Mouse (Mus musculus): ENCODE measurements around the gene Fahd2a. TPM values are rescaled to one million over a fixed set of nuclear protein-coding genes. Genes with fewer than 3 reads are reported as not detected.
A peak's percentile ranks its signal among the peaks of the same experiment; 100 is the strongest.

Gene Fahd2a
- total and polyA plus RNA-seq, 2 experiments from 2014 or later = 29.4 to 34.0 TPM

GRCm38 (mm10) chr2:127435554-127435953, 8.8 kb downstream of the Fahd2a start:
- H3K4me3 ChIP-seq (ENCODE audit: low read length) = no peak overlapping the region
- ATAC-seq (no peak), DNase-seq (ENCODE audit: low spot score) (no peak)
- H3K27ac ChIP-seq = no peak overlapping the region
- no peaks in the 10 kb centered on the region for H3K27me3 ChIP-seq (ENCODE audit: insufficient read depth, low read length)
- no peak for TF ChIP-seq CTCF (IDR thresholded peaks at IDR 0.05; ENCODE audit: low read depth)
- 93% methylated on average over 2 of the region's 2 CpGs for WGBS
- H3K9ac ChIP-seq (replicated peaks; ENCODE audit: low read length) = no peak overlapping the region
- no peaks in the 10 kb centered on the region for H3K9me3 ChIP-seq (ENCODE audit: low read length)
- H3K4me2 ChIP-seq (ENCODE audit: low read depth, low read length) = no peak overlapping the region
- H3K36me3 ChIP-seq (ENCODE audit: insufficient read depth, low read length) = peaks cover 11% of the 10 kb centered on the region
- H3K4me1 ChIP-seq (ENCODE audit: insufficient read depth, low read length) = no peaks in the 10 kb centered on the region

GRCm38 (mm10) chr2:127435135-127435534, 9.2 kb downstream of the Fahd2a start:
- DNase-seq (ENCODE audit: low spot score) (peak; percentile 20), ATAC-seq (no peak)
- WGBS = 46% methylated on average over 2 of the region's 2 CpGs
- Histone ChIP-seq H3K4me1 (ENCODE audit: insufficient read depth, low read length) (no peaks in the 10 kb centered on the region), H3K27ac (no peak overlapping the region), H3K9ac (replicated peaks; ENCODE audit: low read length) (no peak overlapping the region), H3K4me2 (ENCODE audit: low read depth, low read length) (no peak overlapping the region), H3K27me3 (ENCODE audit: insufficient read depth, low read length) (no peaks in the 10 kb centered on the region), H3K9me3 (ENCODE audit: low read length) (no peaks in the 10 kb centered on the region), H3K36me3 (ENCODE audit: insufficient read depth, low read length) (peaks cover 11% of the 10 kb centered on the region), H3K4me3 (ENCODE audit: low read length) (no peak overlapping the region)
- peak; percentile 60 for TF ChIP-seq CTCF (IDR thresholded peaks at IDR 0.05; ENCODE audit: low read depth)

- Histone ChIP-seq H3K4me1 (ENCODE audit: insufficient read depth, low read length) (no peaks in the 10 kb centered on the region), H3K36me3 (ENCODE audit: insufficient read depth, low read length) (peaks cover 5% of the 10 kb centered on the region), H3K27me3 (ENCODE audit: insufficient read depth, low read length) (no peaks in the 10 kb centered on the region), H3K4me3 (ENCODE audit: low read length) (no peak overlapping the region), H3K27ac (no peak overlapping the region), H3K9me3 (ENCODE audit: low read length) (no peaks in the 10 kb centered on the region), H3K9ac (replicated peaks; ENCODE audit: low read length) (no peak overlapping the region), H3K4me2 (ENCODE audit: low read depth, low read length) (no peak overlapping the region)
- ATAC-seq (peak; percentile 21; the same call in 1 of the 2 replicates), DNase-seq (ENCODE audit: low spot score) (no peak)
- peak; percentile 6; the same call in 1 of the 2 replicates for TF ChIP-seq CTCF (IDR thresholded peaks at IDR 0.05; ENCODE audit: low read depth)
- WGBS = 85% methylated on average over 9 of the region's 9 CpGs
Measured at GRCm38 (mm10) chr2:127433487-127434295, 10.7 kb downstream of the Fahd2a start.

GRCm38 (mm10) chr2:127430238-127430637, 14.1 kb downstream of the Fahd2a start:
- H3K4me3 ChIP-seq (ENCODE audit: low read length) = no peak overlapping the region
- no peak overlapping the region for H3K4me2 ChIP-seq (ENCODE audit: low read depth, low read length)
- ATAC-seq (no peak), DNase-seq (ENCODE audit: low spot score) (peak; percentile 74)
- H3K36me3 ChIP-seq (ENCODE audit: insufficient read depth, low read length) = 0 out of 2 replicates have a peak, but pooled peaks cover 5% of the 10 kb centered on the region
- no peaks in the 10 kb centered on the region for H3K4me1 ChIP-seq (ENCODE audit: insufficient read depth, low read length)
- 17% methylated on average over 3 of the region's 3 CpGs for WGBS
- H3K9ac ChIP-seq (replicated peaks; ENCODE audit: low read length) = no peak overlapping the region
- peak; percentile 87 for TF ChIP-seq CTCF (IDR thresholded peaks at IDR 0.05; ENCODE audit: low read depth)
- H3K27ac ChIP-seq = no peak overlapping the region
- H3K27me3 ChIP-seq (ENCODE audit: insufficient read depth, low read length) = no peaks in the 10 kb centered on the region
- H3K9me3 ChIP-seq (ENCODE audit: low read length) = no peaks in the 10 kb centered on the region

GRCm38 (mm10) chr2:127424977-127425376, 19.4 kb downstream of the Fahd2a start, which contains the start of gene Gpat2:
Gene Gpat2 (plus strand): TSS chr2:127425199.
- Histone ChIP-seq H3K27me3 (ENCODE audit: insufficient read depth, low read length) (no peaks in the 10 kb centered on the region), H3K9me3 (ENCODE audit: low read length) (no peaks in the 10 kb centered on the region), H3K4me3 (ENCODE audit: low read length) (no peak within 1 kb of the TSS), H3K27ac (no peak within 1 kb of the TSS), H3K36me3 (ENCODE audit: insufficient read depth, low read length) (no peaks in the 10 kb centered on the region), H3K9ac (replicated peaks; ENCODE audit: low read length) (no peak within 1 kb of the TSS), H3K4me2 (ENCODE audit: low read depth, low read length) (no peak within 1 kb of the TSS), H3K4me1 (ENCODE audit: insufficient read depth, low read length) (no peaks in the 10 kb centered on the region)
- ATAC-seq (no peak), DNase-seq (ENCODE audit: low spot score) (no peak)
- WGBS = 86% methylated on average over 17 of the region's 17 CpGs
- TF ChIP-seq CTCF (IDR thresholded peaks at IDR 0.05; ENCODE audit: low read depth) = no peak

- H3K4me3 ChIP-seq (ENCODE audit: low read length) = no peak overlapping the region
- H3K27ac ChIP-seq = no peak overlapping the region
- TF ChIP-seq CTCF (IDR thresholded peaks at IDR 0.05; ENCODE audit: low read depth) = no peak
- no peak for ATAC-seq
- no peak overlapping the region for H3K4me2 ChIP-seq (ENCODE audit: low read depth, low read length)
- no peaks in the 10 kb centered on the region for H3K4me1 ChIP-seq (ENCODE audit: insufficient read depth, low read length)
- H3K36me3 ChIP-seq (ENCODE audit: insufficient read depth, low read length) = no peaks in the 10 kb centered on the region
- H3K9ac ChIP-seq (replicated peaks; ENCODE audit: low read length) = no peak overlapping the region
- 67% methylated on average over 10 of the region's 10 CpGs for WGBS
- no peaks in the 10 kb centered on the region for H3K27me3 ChIP-seq (ENCODE audit: insufficient read depth, low read length)
- DNase-seq (ENCODE audit: low spot score) = no peak
- H3K9me3 ChIP-seq (ENCODE audit: low read length) = no peaks in the 10 kb centered on the region
Measured at GRCm38 (mm10) chr2:127418266-127418970, 25.9 kb downstream of the Fahd2a start.
